Mouse (Mus musculus): ENCODE results near the gene Tomm22. TPM values are rescaled to one million over a fixed set of nuclear protein-coding genes. Genes with fewer than 3 reads are reported as not detected.

Tomm22 gene
- polyA plus RNA-seq, 2 experiments: 112 to 217 TPM

DNA sequence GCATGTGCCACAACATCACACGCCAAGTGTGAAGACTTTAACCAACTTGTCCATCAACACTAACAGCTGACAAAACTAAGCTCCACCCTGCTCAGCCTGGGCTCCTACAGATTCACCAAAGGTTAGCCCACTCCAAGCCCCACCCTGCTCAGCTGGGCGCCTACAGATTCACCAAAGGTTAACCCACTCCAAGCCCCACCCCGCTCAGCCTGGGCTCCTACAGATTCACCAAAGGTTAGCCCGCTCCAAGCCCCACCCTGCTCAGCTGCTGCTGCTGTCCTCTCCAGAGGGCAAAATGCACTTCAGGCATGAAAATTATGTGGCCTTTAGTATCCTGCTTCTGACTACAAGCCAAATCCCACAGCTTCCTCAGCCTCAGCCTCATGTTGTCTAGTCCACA, 11.3 kb downstream of the Tomm22 start:
- DNase-seq (ENCODE audit: low spot score): no peak
- Histone ChIP-seq H3K9me3 (ENCODE audit: control insufficient read depth, low read length) (no peaks in the 10 kb centered on the region), H3K4me2 (replicated peaks; ENCODE audit: low read depth, low read length, severe bottlenecking) (no peak overlapping the region), H3K36me3 (ENCODE audit: control insufficient read depth, insufficient read depth, low read length) (peaks cover 4% of the 10 kb centered on the region; the same call in 1 of the 2 replicates), H3K27ac (replicated peaks; ENCODE audit: low read depth, low read length) (no peak overlapping the region), H3K4me1 (ENCODE audit: control insufficient read depth, insufficient read depth, low read length) (peaks cover 33% of the 10 kb centered on the region), H3K27me3 (ENCODE audit: control insufficient read depth, insufficient read depth, low read length) (no peaks in the 10 kb centered on the region), H3K4me3 (replicated peaks; ENCODE audit: low read length) (no peak overlapping the region), H3K9ac (ENCODE audit: low read depth, low read length, severe bottlenecking) (no peak overlapping the region)
- no peak for ATAC-seq (ENCODE audit: low FRiP score, low read depth)
- no peak for TF ChIP-seq POLR2A (IDR thresholded peaks at IDR 0.05; ENCODE audit: borderline replicate concordance, extremely low read depth, insufficient read depth, insufficient read length)
- 85% methylated on average over 4 of the region's 4 CpGs for WGBS

DNA sequence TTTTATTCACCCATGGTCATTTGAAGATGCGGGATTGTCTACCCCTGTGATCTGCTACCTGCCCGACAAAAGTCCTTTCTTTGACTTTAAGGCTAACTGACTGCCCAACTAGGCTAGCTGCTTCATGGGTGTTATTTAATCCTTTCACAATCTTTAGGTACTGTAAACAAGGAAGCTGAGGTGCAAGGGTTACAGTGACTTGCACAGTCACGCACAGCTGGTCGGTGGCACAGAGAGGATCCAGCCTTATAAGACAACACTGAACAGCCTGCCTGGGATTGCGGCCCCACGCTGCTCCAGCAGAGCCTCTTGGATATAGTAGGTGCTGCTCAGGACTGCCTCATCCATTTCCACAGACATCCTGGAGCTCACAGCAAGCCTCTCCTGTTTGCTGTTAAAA, 12.5 kb downstream of the Tomm22 start:
- no peak for TF ChIP-seq POLR2A (IDR thresholded peaks at IDR 0.05; ENCODE audit: borderline replicate concordance, extremely low read depth, insufficient read depth, insufficient read length)
- H3K27ac ChIP-seq (replicated peaks; ENCODE audit: low read depth, low read length): no peak overlapping the region
- H3K9me3 ChIP-seq (ENCODE audit: control insufficient read depth, low read length): no peaks in the 10 kb centered on the region
- H3K9ac ChIP-seq (ENCODE audit: low read depth, low read length, severe bottlenecking): no peak overlapping the region
- H3K4me1 ChIP-seq (ENCODE audit: control insufficient read depth, insufficient read depth, low read length): peaks cover 33% of the 10 kb centered on the region
- 0 out of 2 replicates have a peak, but pooled peaks cover 2% of the 10 kb centered on the region for H3K36me3 ChIP-seq (ENCODE audit: control insufficient read depth, insufficient read depth, low read length)
- H3K27me3 ChIP-seq (ENCODE audit: control insufficient read depth, insufficient read depth, low read length): no peaks in the 10 kb centered on the region
- H3K4me2 ChIP-seq (replicated peaks; ENCODE audit: low read depth, low read length, severe bottlenecking): no peak overlapping the region
- 82% methylated on average over 6 of the region's 6 CpGs for WGBS
- no peak overlapping the region for H3K4me3 ChIP-seq (replicated peaks; ENCODE audit: low read length)
- no peak for ATAC-seq (ENCODE audit: low FRiP score, low read depth)
- no peak for DNase-seq (ENCODE audit: low spot score)

DNA sequence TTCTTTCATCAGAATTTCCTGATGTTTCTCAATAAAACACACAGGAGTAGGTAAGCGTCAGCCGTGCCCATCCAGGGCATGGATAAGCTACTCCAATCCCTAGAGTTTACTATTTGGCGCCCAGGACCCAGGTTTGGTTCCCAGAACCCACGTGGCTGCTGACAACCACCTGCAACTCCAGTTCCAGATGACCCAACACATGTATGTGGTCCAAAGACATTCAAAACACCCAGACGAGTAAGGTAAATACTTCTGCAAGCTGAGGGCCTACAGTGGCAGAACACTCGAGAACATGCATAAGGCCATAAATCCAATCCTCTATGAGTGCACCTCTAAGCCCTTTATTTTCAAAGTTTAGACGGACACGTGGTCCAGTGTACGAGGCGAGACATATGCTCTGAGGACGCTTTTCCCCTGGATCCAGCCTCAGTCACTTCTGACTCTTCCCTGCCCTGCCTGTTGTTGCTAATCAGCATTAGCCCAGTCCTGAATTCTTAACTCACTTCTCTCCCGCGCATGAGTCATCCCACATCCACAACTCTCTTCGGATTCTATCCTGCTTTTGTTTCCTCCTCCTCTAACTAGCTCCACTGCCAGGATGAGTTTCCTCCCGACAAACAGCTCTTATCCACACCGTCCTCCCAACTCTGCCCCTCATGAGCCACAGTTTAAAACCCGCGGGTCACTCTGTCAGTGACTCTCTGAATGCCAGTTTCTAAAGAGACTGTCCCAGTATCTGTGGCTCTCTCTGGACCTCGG, 13.2 kb downstream of the Tomm22 start:
- H3K9ac ChIP-seq (ENCODE audit: low read depth, low read length, severe bottlenecking): peak overlapping the region; percentile 38; the same call in 1 of the 2 replicates
- no peak for ATAC-seq (ENCODE audit: low FRiP score, low read depth)
- H3K4me2 ChIP-seq (replicated peaks; ENCODE audit: low read depth, low read length, severe bottlenecking): peak overlapping the region; percentile 81; the same call in 1 of the 2 replicates
- DNase-seq (ENCODE audit: low spot score): no peak
- 0 out of 2 replicates have a peak, but pooled peaks cover 2% of the 10 kb centered on the region for H3K36me3 ChIP-seq (ENCODE audit: control insufficient read depth, insufficient read depth, low read length)
- H3K27me3 ChIP-seq (ENCODE audit: control insufficient read depth, insufficient read depth, low read length): no peaks in the 10 kb centered on the region
- TF ChIP-seq POLR2A (IDR thresholded peaks at IDR 0.05; ENCODE audit: borderline replicate concordance, extremely low read depth, insufficient read depth, insufficient read length): no peak
- H3K4me1 ChIP-seq (ENCODE audit: control insufficient read depth, insufficient read depth, low read length): peaks cover 37% of the 10 kb centered on the region
- no peaks in the 10 kb centered on the region for H3K9me3 ChIP-seq (ENCODE audit: control insufficient read depth, low read length)
- H3K27ac ChIP-seq (replicated peaks; ENCODE audit: low read depth, low read length): no peak overlapping the region
- 76% methylated on average over 19 of the region's 19 CpGs for WGBS
- peak overlapping the region; percentile 93; the same call in 1 of the 2 replicates for H3K4me3 ChIP-seq (replicated peaks; ENCODE audit: low read length)

DNA sequence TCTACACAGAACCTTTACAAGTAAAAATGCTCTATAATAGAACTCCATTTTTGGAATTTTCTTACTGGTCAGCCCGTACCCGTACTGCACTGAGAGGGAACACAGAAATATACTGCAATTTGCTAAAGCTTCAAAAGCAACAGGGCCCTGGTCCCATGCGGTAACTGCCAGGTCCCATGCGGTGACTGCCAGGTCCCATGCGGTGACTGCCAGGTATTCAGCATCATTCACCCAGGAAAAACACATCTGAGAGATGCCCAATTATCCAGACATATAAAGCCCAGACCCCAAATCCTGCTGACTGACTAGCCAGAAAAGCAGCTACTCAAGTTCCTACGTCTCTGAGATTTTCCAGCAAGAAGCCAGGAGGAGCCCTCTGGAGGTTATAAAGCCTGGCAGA, 14.0 kb downstream of the Tomm22 start:
- no peak overlapping the region for H3K27ac ChIP-seq (replicated peaks; ENCODE audit: low read depth, low read length)
- TF ChIP-seq POLR2A (IDR thresholded peaks at IDR 0.05; ENCODE audit: borderline replicate concordance, extremely low read depth, insufficient read depth, insufficient read length): no peak
- peak overlapping the region; percentile 81 for H3K4me2 ChIP-seq (replicated peaks; ENCODE audit: low read depth, low read length, severe bottlenecking)
- ATAC-seq (ENCODE audit: low FRiP score, low read depth) (no peak), DNase-seq (ENCODE audit: low spot score) (no peak)
- no peaks in the 10 kb centered on the region for H3K27me3 ChIP-seq (ENCODE audit: control insufficient read depth, insufficient read depth, low read length)
- peaks cover 37% of the 10 kb centered on the region for H3K4me1 ChIP-seq (ENCODE audit: control insufficient read depth, insufficient read depth, low read length)
- peak overlapping the region; percentile 91 for H3K9ac ChIP-seq (ENCODE audit: low read depth, low read length, severe bottlenecking)
- no peaks in the 10 kb centered on the region for H3K9me3 ChIP-seq (ENCODE audit: control insufficient read depth, low read length)
- H3K4me3 ChIP-seq (replicated peaks; ENCODE audit: low read length): peak overlapping the region; percentile 93
- H3K36me3 ChIP-seq (ENCODE audit: control insufficient read depth, insufficient read depth, low read length): 0 out of 2 replicates have a peak, but pooled peaks cover 2% of the 10 kb centered on the region
- 78% methylated on average over 6 of the region's 6 CpGs for WGBS

DNA sequence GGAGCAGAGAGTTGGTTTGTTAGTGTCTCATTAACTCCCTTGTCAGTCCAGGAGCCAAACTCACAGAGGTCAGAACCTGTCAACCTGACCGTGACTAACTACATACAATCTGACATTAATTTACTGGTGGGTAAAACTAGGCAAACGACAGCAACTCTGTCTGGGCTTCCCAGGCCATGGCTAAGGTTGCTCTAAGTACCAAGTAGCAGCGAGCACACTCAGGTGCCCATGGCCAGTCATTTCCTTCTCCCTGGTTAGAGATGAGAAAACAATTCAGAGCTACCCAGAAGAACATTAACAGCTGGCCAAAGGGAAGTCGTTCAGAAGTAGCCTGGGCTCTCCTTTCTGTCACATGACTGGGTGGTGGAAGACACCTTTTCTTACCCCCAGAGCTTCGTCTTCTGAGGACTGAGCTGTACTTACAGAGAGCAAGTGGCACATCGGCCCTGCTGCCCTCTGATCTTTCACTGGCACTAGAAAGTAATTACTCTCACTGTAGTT, 14.5 kb downstream of the Tomm22 start:
- no peak for ATAC-seq (ENCODE audit: low FRiP score, low read depth)
- no peak for DNase-seq (ENCODE audit: low spot score)
- Histone ChIP-seq H3K9me3 (ENCODE audit: control insufficient read depth, low read length) (no peaks in the 10 kb centered on the region), H3K27me3 (ENCODE audit: control insufficient read depth, insufficient read depth, low read length) (no peaks in the 10 kb centered on the region), H3K27ac (replicated peaks; ENCODE audit: low read depth, low read length) (no peak overlapping the region), H3K4me3 (replicated peaks; ENCODE audit: low read length) (peak overlapping the region; percentile 93), H3K36me3 (ENCODE audit: control insufficient read depth, insufficient read depth, low read length) (no peaks in the 10 kb centered on the region), H3K4me1 (ENCODE audit: control insufficient read depth, insufficient read depth, low read length) (peaks cover 39% of the 10 kb centered on the region), H3K4me2 (replicated peaks; ENCODE audit: low read depth, low read length, severe bottlenecking) (peak overlapping the region; percentile 81), H3K9ac (ENCODE audit: low read depth, low read length, severe bottlenecking) (peak overlapping the region; percentile 91)
- TF ChIP-seq POLR2A (IDR thresholded peaks at IDR 0.05; ENCODE audit: borderline replicate concordance, extremely low read depth, insufficient read depth, insufficient read length): no peak
- WGBS: 25% methylated on average over 6 of the region's 6 CpGs
